Mouse (Mus musculus) urinary bladder, adult 2 months (tissue): ENCODE data around the gene Ajap1. TPM values are rescaled to one million over a fixed set of nuclear protein-coding genes. Genes with fewer than 3 reads are reported as not detected.

Experiments used
- DNase-seq: peaks from one replicate; pipeline ENCODE4 v3.0.0; 2022; ENCODE audit warnings: low spot score
- polyA plus RNA-seq: library from polyadenylated mRNA; depleted of rRNA; stranded (reverse); fragments of >200 nt; gene quantifications from 2 replicates; pipeline ENCODE4 v1.2.3, GENCODE M21; 2012

Ajap1 gene
- polyA plus RNA-seq, 1 experiment = 0.37 TPM

- DNase-seq = no peak
These were observed 124.9 kb downstream of the Ajap1 start for GRCm38 (mm10) chr4:153357539-153358242.

- DNase-seq = no peak
These were observed 126.4 kb downstream of the Ajap1 start for GRCm38 (mm10) chr4:153356236-153356635.

GRCm38 (mm10) chr4:153344999-153345398, 137.6 kb downstream of the Ajap1 start:
- DNase-seq = no peak

GRCm38 (mm10) chr4:153340887-153341286, 141.7 kb downstream of the Ajap1 start:
- no peak for DNase-seq

GRCm38 (mm10) chr4:153335301-153335799, 147.3 kb downstream of the Ajap1 start:
- DNase-seq = no peak

- no peak for DNase-seq
These were observed 154.8 kb downstream of the Ajap1 start for GRCm38 (mm10) chr4:153327809-153328208.
